8 mouse cellular contexts compared by ENCODE assay signal in genomic region chr2:37969713-37970485, GRCm38 (mm10).
DNase-seq lines count a peak whose midpoint lies in the region; ATAC-seq and TF ChIP-seq lines count a peak whose summit lies in the region.
"Had no signal": no experiment of that assay in that cellular context is flagged by ENCODE, and none has a peak within 500 bp of the region (broad histone marks: within the 10 kb centered on the region; RNA-seq: fewer than 3 reads in every experiment).

No protein-coding gene starts in this region.

- H3K27me3 ChIP-seq in forebrain, embryonic 11.5 days (ENCODE audit: control insufficient read depth, insufficient read depth, low read length): no peaks in the 10 kb centered on the region
- H3K27me3 ChIP-seq: liver, embryonic 13.5 days had no signal

- H3K36me3 ChIP-seq in forebrain, embryonic 11.5 days (ENCODE audit: control insufficient read depth, insufficient read depth, low read length): no peaks in the 10 kb centered on the region
- H3K36me3 ChIP-seq: liver, embryonic 13.5 days had no signal

- no peak overlapping the region for H3K4me3 ChIP-seq in layer of hippocampus, adult 2 months
- no peak overlapping the region for H3K4me3 ChIP-seq in forebrain, embryonic 11.5 days (ENCODE audit: low read depth, low read length)
- H3K4me3 ChIP-seq: liver, embryonic 13.5 days had no signal

- H3K9me3 ChIP-seq in forebrain, embryonic 11.5 days (ENCODE audit: control insufficient read depth, low read length): no peaks in the 10 kb centered on the region
- H3K9me3 ChIP-seq: liver, embryonic 13.5 days had no signal

- no peak overlapping the region for H3K4me2 ChIP-seq in forebrain, embryonic 11.5 days (ENCODE audit: low read depth, low read length, severe bottlenecking)
- H3K4me2 ChIP-seq: liver, embryonic 13.5 days had no signal

- 0 out of 2 replicates have a peak, but pooled peaks cover 3% of the 10 kb centered on the region for H3K4me1 ChIP-seq in forebrain, embryonic 11.5 days (replicated peaks; ENCODE audit: control insufficient read depth, insufficient read depth, low read length)
- H3K4me1 ChIP-seq: liver, embryonic 13.5 days had no signal

- peak; percentile 54 for TF ChIP-seq CTCF in layer of hippocampus, adult 2 months (conservative IDR thresholded peaks at IDR 0.05)

- peak; percentile 56; the same call in 1 of the 2 replicates for ATAC-seq in forebrain, embryonic 11.5 days (replicated peaks; ENCODE audit: low FRiP score)

- H3K27ac ChIP-seq in layer of hippocampus, adult 2 months: peak overlapping the region; percentile 28; the same call in 1 of the 2 replicates
- H3K27ac ChIP-seq in forebrain, embryonic 11.5 days (ENCODE audit: low read depth, low read length): 0 out of 2 replicates have a peak overlapping the region, but pooled peaks have one; percentile 39
- H3K27ac ChIP-seq: liver, embryonic 13.5 days had no signal

- 53% methylated on average over 5 of the region's 5 CpGs for whole genome bisulfite sequencing in forebrain, embryonic 11.5 days

- DNase-seq in layer of hippocampus, adult 2 months (ENCODE audit: low spot score in 2 of 2): no peak
- DNase-seq in layer of hippocampus, postnatal 36 days: no peak
- DNase-seq in adrenal gland, postnatal 10 days: peak; percentile 17
- DNase-seq in forebrain, embryonic 11.5 days (ENCODE audit: low spot score): no peak
- DNase-seq in kidney, postnatal 25 days: peak; percentile 66 to 87
- no peak for DNase-seq in liver
- DNase-seq in layer of hippocampus, adult 9-10 months (ENCODE audit: low spot score): no peak
- DNase-seq: liver, embryonic 13.5 days had no signal

- H3K9ac ChIP-seq in forebrain, embryonic 11.5 days (ENCODE audit: low read length): no peak overlapping the region
- H3K9ac ChIP-seq: liver, embryonic 13.5 days had no signal

Comparison
In these comparisons a context has a peak if more than half of its experiments do, and no peak if none do; other contexts are left out.
1. DNase-seq: peak in adrenal gland, postnatal 10 days (single experiment) and kidney, postnatal 25 days (2 of 2); none in layer of hippocampus, adult 2 months (0 of 2), layer of hippocampus, postnatal 36 days (0 of 2), forebrain, embryonic 11.5 days (single experiment), liver (single experiment) and layer of hippocampus, adult 9-10 months (single experiment).